Mouse (Mus musculus) inflammation-experienced regulatory T-cells, adult 6 months (primary cell): ENCODE results near the gene Dusp10. TPM values are rescaled to one million over a fixed set of nuclear protein-coding genes. Genes with fewer than 3 reads are reported as not detected.

Source experiments
- ATAC-seq: one replicate; pipeline ENCODE4 v1.8.0; 2017
- polyA plus RNA-seq, 3 experiments: library from polyadenylated mRNA; unstranded; fragments of 100-300 nt; shearing (Covaris generic); gene quantifications; one replicate each; pipeline ENCODE4 v1.2.1; 2017

The Dusp10 gene
- 10 to 100 TPM; 12.4 to 22.0 (median 15.7) TPM for polyA plus RNA-seq

DNA sequence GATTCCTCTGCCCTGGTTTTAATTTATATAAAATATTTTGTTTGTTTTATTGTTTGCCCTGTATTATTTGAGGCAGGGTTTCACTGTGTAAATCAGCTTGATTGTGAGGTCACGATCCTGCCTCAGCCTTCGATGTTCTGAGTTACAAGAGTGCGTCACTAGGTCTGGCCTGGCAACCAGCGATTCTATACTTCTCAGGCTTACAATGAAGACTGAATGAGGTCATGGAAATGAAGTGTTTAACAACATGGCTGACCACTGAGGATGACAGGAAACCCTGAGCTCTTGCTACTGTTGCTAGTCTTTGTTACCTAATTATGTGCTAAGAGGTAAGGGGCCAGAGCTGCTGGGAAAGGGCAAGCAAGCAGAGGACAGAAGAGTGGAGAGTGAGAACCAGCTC, at the start of gene Dusp10:
TSS of gene Dusp10 (plus strand) at position 197 of the 400 bp plus-strand sequence.
- ATAC-seq, result no peak

- ATAC-seq, result no peak
These were observed 47.8 kb upstream of the Dusp10 start for GRCm38 (mm10) chr1:183965341-183965740.

- ATAC-seq, result no peak
These were observed 43.8 kb upstream of the Dusp10 start for GRCm38 (mm10) chr1:183969265-183969664.

DNA sequence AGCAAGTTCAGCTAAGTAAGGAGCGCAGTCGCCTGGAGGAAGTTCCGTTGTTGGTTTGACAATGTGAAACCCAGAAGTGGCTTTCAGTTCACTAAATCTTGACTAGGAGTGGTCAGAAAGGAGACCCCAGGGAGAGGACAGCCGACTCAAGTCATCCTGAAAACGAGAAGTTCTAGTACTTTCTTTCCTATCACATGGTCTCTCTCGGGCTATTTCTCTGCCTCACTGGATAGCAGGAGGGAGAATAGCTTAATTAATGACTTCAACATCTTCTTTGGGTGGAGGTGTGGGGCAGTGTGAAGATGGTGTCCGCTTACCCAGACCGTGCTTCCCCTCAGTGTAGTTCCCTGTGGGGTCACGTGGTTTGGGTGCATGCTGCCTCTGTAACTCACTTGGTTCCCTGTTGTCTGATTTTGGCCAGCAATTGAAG, 33.3 kb upstream of the Dusp10 start:
- ATAC-seq, result no peak

GRCm38 (mm10) chr1:183982108-183982507, 31.0 kb upstream of the Dusp10 start:
- ATAC-seq, result no peak

- peak; percentile 96 for ATAC-seq
These were observed 25.3 kb upstream of the Dusp10 start for GRCm38 (mm10) chr1:183987711-183988245.

GRCm38 (mm10) chr1:183991921-183992320, 21.2 kb upstream of the Dusp10 start:
- ATAC-seq, result no peak

GRCm38 (mm10) chr1:183997207-183997606, 15.9 kb upstream of the Dusp10 start:
- no peak for ATAC-seq

DNA sequence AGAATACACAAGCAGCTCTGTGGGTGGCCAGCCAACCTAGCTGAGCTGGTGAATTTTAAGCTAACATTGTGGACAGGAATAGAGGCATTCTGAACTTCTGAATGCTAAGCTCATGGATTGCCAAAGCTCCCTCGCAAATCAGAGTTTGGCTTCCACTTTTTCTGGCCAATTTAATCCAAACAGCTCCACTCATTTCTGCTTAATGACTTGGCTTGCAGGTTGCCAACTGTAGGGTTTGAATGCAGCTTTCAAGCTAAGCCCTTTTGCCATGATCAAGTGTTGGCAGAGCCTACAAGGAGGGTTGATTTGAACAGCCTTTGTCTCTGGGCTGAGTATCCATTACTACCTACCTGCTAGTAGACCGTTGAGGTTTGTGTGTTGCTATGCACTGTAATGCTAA, 10.6 kb upstream of the Dusp10 start:
- no peak for ATAC-seq

- ATAC-seq, result no peak
These were observed 8.8 kb upstream of the Dusp10 start for GRCm38 (mm10) chr1:184004311-184004710.

GRCm38 (mm10) chr1:184005315-184006058, 7.6 kb upstream of the Dusp10 start:
- peak; percentile 99 for ATAC-seq

GRCm38 (mm10) chr1:184006086-184006485, 7.0 kb upstream of the Dusp10 start:
- ATAC-seq, result peak; percentile 6

DNA sequence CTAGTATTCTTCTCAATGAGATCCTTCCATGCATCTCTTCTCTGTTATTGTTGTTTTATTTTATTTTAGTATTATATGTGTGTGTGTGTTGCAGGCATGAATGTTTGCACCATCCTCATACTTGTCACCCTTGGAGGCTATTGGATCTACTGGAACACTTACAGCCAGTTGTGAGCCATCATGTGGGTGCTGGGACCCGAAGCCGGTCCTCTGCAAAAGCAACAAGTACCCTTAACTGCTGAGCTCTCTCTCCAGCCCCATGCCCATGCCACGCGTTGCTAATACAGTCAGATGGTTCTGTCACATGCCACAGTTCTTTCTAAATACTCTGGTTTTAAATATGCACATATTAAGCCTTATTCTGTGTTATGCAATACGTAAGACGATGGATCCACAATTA, 1.8 kb upstream of the Dusp10 start:
- ATAC-seq, result no peak

DNA sequence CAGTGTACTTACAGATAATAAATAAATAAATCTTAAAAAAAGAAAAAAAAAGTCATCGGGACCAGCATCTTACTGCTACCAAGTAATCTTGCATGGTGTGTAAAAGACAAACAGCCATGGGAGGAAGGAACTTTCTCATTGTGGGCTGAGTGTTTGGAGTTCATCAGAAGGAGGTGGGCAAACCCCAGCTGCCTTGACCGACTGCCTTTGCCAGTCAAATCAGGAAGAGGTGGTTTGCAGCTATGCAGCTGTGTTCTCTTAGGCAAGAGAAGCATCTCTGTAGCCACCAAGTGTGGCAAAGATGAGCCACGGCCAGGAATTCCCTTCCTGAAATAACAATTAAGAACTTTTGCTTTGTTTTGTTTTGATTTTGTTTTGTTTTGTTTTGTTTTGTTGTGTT, 989 bp downstream of the Dusp10 start:
- no peak for ATAC-seq

DNA sequence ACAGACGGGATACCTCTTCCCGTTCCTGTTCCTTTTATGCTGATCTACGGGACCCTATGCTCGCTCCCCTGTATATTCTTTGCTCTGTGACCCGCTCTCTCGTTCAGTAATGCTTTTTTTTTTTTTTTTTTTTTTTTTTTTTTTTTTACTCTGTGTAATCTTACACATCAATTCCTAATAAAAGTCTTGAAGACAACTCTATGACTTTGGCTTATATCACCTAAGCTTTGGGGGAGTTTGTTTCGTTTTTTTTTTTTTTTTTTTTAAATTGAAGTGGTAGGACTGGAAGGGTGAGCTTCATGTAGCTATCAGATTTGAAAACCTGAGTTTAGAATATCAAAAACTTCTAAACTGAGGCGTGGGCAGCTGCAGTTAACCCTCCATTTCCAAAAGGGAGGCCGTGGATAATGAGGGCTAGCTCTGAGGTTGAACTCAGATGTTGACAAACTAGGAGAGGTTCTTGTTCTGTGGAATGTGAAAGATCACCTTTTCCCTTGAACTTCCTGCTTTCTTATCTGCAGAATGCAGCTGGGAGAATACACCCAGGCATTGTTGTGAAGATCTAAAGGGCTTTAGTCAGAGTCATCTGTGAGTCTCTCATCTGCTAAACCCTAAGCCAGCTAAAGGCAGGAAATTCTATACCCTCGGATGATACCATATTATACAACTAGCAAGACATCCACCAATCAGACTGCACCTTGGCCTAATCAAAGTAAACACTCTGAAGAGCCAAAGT, 3.1 kb downstream of the Dusp10 start:
- ATAC-seq, result no peak

DNA sequence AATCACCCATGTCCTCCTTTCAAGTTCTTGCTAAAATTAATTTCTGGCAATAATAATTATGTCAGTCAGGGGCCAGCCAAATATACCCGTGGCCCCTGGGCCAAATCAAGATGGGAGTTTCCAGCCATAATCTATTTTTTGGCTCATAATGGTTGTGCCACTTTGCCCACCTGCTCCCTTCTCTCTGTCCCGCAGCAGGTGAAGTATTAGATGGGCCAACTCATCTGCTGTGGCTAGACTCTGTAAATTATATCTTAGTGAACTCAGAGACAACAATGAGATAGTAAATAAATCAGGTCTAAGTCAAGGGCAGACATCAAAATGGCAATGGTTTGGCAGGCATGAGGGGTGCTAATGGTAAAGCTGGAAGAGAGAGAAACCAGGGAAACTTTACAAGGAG, 4.5 kb downstream of the Dusp10 start:
- no peak for ATAC-seq

- ATAC-seq, result no peak
These were observed 6.1 kb downstream of the Dusp10 start for GRCm38 (mm10) chr1:184019042-184019721.

DNA sequence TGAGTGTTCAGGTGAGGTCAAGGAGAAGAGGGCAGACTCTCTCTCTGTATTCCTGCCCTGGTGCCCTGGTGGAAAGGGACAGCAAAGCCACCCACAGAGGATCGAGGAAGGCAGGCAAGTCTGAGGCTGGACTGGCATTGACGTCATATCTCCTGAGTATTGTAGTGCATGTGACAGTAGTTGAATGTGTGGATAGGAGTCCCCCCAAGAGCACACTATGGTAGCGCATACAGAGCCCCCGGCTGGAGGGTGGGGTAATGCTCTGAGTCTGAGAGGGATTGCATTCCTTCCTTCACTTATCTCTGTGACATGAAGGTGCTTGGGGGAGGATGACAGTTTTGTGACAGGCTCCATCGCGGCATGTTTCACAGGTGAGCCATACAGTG, 6.6 kb downstream of the Dusp10 start:
- ATAC-seq, result no peak

DNA sequence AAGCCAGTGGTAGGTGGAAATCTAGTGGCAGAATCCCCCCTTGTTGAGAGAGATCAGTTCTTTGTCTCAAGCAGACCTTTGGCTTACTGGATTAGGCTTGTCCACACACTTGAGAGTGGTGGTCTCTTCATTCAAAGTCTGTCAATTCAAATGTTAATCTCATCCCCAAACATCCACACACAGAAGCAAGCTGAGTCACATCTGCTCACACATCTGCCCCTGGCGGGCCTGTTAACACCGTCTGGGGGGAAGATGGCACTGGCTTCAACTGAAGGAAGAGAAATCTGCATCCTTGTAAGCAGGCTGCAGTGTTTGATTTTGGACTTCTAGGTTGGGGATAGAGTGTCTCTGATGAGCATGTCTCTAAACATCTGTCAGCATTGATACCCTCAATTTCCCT, 10.9 kb downstream of the Dusp10 start:
- no peak for ATAC-seq

DNA sequence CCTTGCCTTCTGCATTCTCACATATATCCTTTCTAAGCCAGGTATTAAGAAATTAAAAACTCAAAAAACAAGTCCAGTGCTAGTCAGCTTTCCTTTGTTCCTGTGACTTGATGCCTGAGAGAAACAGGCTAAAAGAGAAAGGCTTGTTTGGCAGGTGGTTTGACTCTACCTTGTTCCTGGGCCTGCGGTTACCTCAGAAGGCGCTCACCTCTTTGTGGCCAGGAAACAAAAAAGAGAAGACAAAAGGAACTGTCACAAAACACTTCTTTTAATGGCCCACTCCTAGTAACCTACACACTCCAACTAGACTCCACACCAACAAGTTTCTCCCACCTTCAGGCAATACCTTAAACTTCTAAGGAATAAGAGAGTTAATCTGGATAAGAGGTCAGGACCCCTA, 11.5 kb downstream of the Dusp10 start:
- peak; percentile 66 for ATAC-seq

GRCm38 (mm10) chr1:184025079-184025478, 12.0 kb downstream of the Dusp10 start:
- ATAC-seq, result peak; percentile 45

GRCm38 (mm10) chr1:184027039-184027438, 13.9 kb downstream of the Dusp10 start:
- no peak for ATAC-seq
